Mouse (Mus musculus) thymus, adult 2 months (tissue): ENCODE measurements around the gene Mrpl27.

Source experiments
- CTCF ChIP-seq: fragments of 200-500 bp; IDR thresholded peaks from 2 replicates; pipeline ENCODE4 v1.5.1; 2012; ENCODE audit warnings: mild to moderate bottlenecking, control low read depth, low read length, moderate library complexity, borderline replicate concordance; ENCODE audit not compliant: control insufficient read depth, poor library complexity, insufficient read depth; ENCODE audit errors: extremely low read depth
- POLR2A ChIP-seq: fragments of 200-500 bp; IDR thresholded peaks from 2 replicates; pipeline ENCODE4 v1.6.1; 2012; ENCODE audit warnings: mild to moderate bottlenecking, low read length, control low read depth, moderate library complexity; ENCODE audit not compliant: control insufficient read depth, poor library complexity, insufficient read depth; ENCODE audit errors: extremely low read depth

- TF ChIP-seq CTCF, result no peak
- no peak for TF ChIP-seq POLR2A
These were observed 50.9 kb downstream of the Mrpl27 start, which contains the start of gene Gm11541 for GRCm38 (mm10) chr11:94704472-94704871.
